In genomic region chr4:124305871-124306555, GRCm38 (mm10) we compare ENCODE assay signal across 18 mouse cellular contexts.
DNase-seq lines count a peak whose midpoint lies in the region; ATAC-seq and TF ChIP-seq lines count a peak whose summit lies in the region.
"Had no signal": no experiment of that assay in that cellular context is flagged by ENCODE, and none has a peak within 500 bp of the region (broad histone marks: within the 10 kb centered on the region; RNA-seq: fewer than 3 reads in every experiment).

No protein-coding gene starts in this region.

- no peak overlapping the region for H3K27ac ChIP-seq in forebrain, postnatal 0 days (ENCODE audit: low read depth, low read length)
- no peak overlapping the region for H3K27ac ChIP-seq in forebrain, embryonic 10.5 days
- peak overlapping the region; percentile 1; the same call in 1 of the 2 replicates for H3K27ac ChIP-seq in midbrain, embryonic 10.5 days (replicated peaks)
- H3K27ac ChIP-seq in midbrain, embryonic 16.5 days (ENCODE audit: low read length): no peak overlapping the region
- H3K27ac ChIP-seq in hindbrain, embryonic 13.5 days: peak overlapping the region; percentile 52
- H3K27ac ChIP-seq in midbrain, embryonic 13.5 days: peak overlapping the region; percentile 2; the same call in 1 of the 2 replicates
- H3K27ac ChIP-seq: embryonic facial prominence, embryonic 10.5 days; intestine, embryonic 15.5 days; kidney, embryonic 15.5 days; liver, embryonic 15.5 days had no signal

- H3K9ac ChIP-seq in forebrain, postnatal 0 days: no peak overlapping the region
- no peak overlapping the region for H3K9ac ChIP-seq in midbrain, embryonic 16.5 days (ENCODE audit: low read depth, low read length)
- no peak overlapping the region for H3K9ac ChIP-seq in hindbrain, embryonic 13.5 days
- no peak overlapping the region for H3K9ac ChIP-seq in midbrain, embryonic 13.5 days (replicated peaks)
- H3K9ac ChIP-seq: heart, embryonic 12.5 days; intestine, embryonic 15.5 days; kidney, embryonic 15.5 days; liver, embryonic 15.5 days had no signal

- H3K9me3 ChIP-seq in forebrain, postnatal 0 days (ENCODE audit: low read length): no peaks in the 10 kb centered on the region
- no peaks in the 10 kb centered on the region for H3K9me3 ChIP-seq in forebrain, embryonic 10.5 days
- H3K9me3 ChIP-seq in midbrain, embryonic 10.5 days (replicated peaks): no peaks in the 10 kb centered on the region
- H3K9me3 ChIP-seq in midbrain, embryonic 16.5 days (replicated peaks; ENCODE audit: control insufficient read depth, low read length, poor library complexity, severe bottlenecking): no peaks in the 10 kb centered on the region
- no peaks in the 10 kb centered on the region for H3K9me3 ChIP-seq in hindbrain, embryonic 13.5 days
- no peaks in the 10 kb centered on the region for H3K9me3 ChIP-seq in midbrain, embryonic 13.5 days
- H3K9me3 ChIP-seq: embryonic facial prominence, embryonic 10.5 days; heart, embryonic 12.5 days; intestine, embryonic 15.5 days; kidney, embryonic 15.5 days; liver, embryonic 15.5 days had no signal

- WGBS in forebrain, postnatal 0 days: 42% methylated on average over 10 of the region's 10 CpGs
- WGBS in forebrain, embryonic 10.5 days: 65% methylated on average over 10 of the region's 10 CpGs
- WGBS in midbrain, embryonic 10.5 days: 63% methylated on average over 10 of the region's 10 CpGs
- 47% methylated on average over 10 of the region's 10 CpGs for WGBS in midbrain, embryonic 16.5 days
- 37% methylated on average over 10 of the region's 10 CpGs for WGBS in hindbrain, embryonic 13.5 days
- 48% methylated on average over 10 of the region's 10 CpGs for WGBS in midbrain, embryonic 13.5 days

- no peaks in the 10 kb centered on the region for H3K36me3 ChIP-seq in forebrain, postnatal 0 days (ENCODE audit: insufficient read depth)
- no peaks in the 10 kb centered on the region for H3K36me3 ChIP-seq in forebrain, embryonic 10.5 days (replicated peaks)
- no peaks in the 10 kb centered on the region for H3K36me3 ChIP-seq in midbrain, embryonic 10.5 days
- no peaks in the 10 kb centered on the region for H3K36me3 ChIP-seq in midbrain, embryonic 16.5 days (ENCODE audit: control insufficient read depth, insufficient read depth, low read length)
- H3K36me3 ChIP-seq in hindbrain, embryonic 13.5 days: no peaks in the 10 kb centered on the region
- no peaks in the 10 kb centered on the region for H3K36me3 ChIP-seq in midbrain, embryonic 13.5 days
- H3K36me3 ChIP-seq: embryonic facial prominence, embryonic 10.5 days; heart, embryonic 12.5 days; intestine, embryonic 15.5 days; kidney, embryonic 15.5 days; liver, embryonic 15.5 days had no signal

- no peaks in the 10 kb centered on the region for H3K4me1 ChIP-seq in forebrain, postnatal 0 days (ENCODE audit: insufficient read depth)
- H3K4me1 ChIP-seq in forebrain, embryonic 10.5 days: peaks cover 35% of the 10 kb centered on the region
- peaks cover 53% of the 10 kb centered on the region for H3K4me1 ChIP-seq in midbrain, embryonic 10.5 days
- H3K4me1 ChIP-seq in midbrain, embryonic 16.5 days (ENCODE audit: control insufficient read depth, insufficient read depth, low read length): no peaks in the 10 kb centered on the region
- peaks cover 31% of the 10 kb centered on the region for H3K4me1 ChIP-seq in hindbrain, embryonic 13.5 days (replicated peaks)
- peaks cover 28% of the 10 kb centered on the region for H3K4me1 ChIP-seq in midbrain, embryonic 13.5 days (replicated peaks)
- H3K4me1 ChIP-seq: intestine, embryonic 15.5 days; liver, embryonic 15.5 days had no signal

- TF ChIP-seq CTCF in forebrain, postnatal 0 days (IDR thresholded peaks at IDR 0.05; ENCODE audit: low read depth): no peak

- H3K4me3 ChIP-seq in forebrain, postnatal 0 days (ENCODE audit: low read depth, low read length): no peak overlapping the region
- H3K4me3 ChIP-seq in forebrain, embryonic 10.5 days: no peak overlapping the region
- no peak overlapping the region for H3K4me3 ChIP-seq in midbrain, embryonic 10.5 days
- no peak overlapping the region for H3K4me3 ChIP-seq in midbrain, embryonic 16.5 days (ENCODE audit: low read depth, low read length)
- no peak overlapping the region for H3K4me3 ChIP-seq in hindbrain, embryonic 13.5 days
- H3K4me3 ChIP-seq in midbrain, embryonic 13.5 days (replicated peaks): no peak overlapping the region
- H3K4me3 ChIP-seq: embryonic facial prominence, embryonic 10.5 days; heart, embryonic 12.5 days; intestine, embryonic 15.5 days; kidney, embryonic 15.5 days; liver, embryonic 15.5 days had no signal

- no peak overlapping the region for H3K4me2 ChIP-seq in forebrain, postnatal 0 days (ENCODE audit: low read depth)
- no peak overlapping the region for H3K4me2 ChIP-seq in midbrain, embryonic 16.5 days (ENCODE audit: low read length)
- no peak overlapping the region for H3K4me2 ChIP-seq in hindbrain, embryonic 13.5 days
- H3K4me2 ChIP-seq in midbrain, embryonic 13.5 days (replicated peaks): no peak overlapping the region
- H3K4me2 ChIP-seq: heart, embryonic 12.5 days; intestine, embryonic 15.5 days; kidney, embryonic 15.5 days; liver, embryonic 15.5 days had no signal

- peak; percentile 22 for DNase-seq in forebrain, postnatal 0 days
- no peak for DNase-seq in forebrain, embryonic 10.5 days (ENCODE audit: extremely low spot score, low spot score)
- DNase-seq in midbrain, embryonic 10.5 days (ENCODE audit: low spot score): no peak
- DNase-seq: cerebellum, adult 11-12 months; cerebellum, postnatal 36 days; gastrocnemius, postnatal 36 days; layer of hippocampus, postnatal 36 days; lung, postnatal 10 days; thymus, postnatal 25 days had no signal

- no peaks in the 10 kb centered on the region; the same call in 1 of the 2 replicates for H3K27me3 ChIP-seq in forebrain, postnatal 0 days (ENCODE audit: insufficient read depth, low read length)
- H3K27me3 ChIP-seq in forebrain, embryonic 10.5 days (ENCODE audit: poor library complexity, severe bottlenecking): peaks cover 100% of the 10 kb centered on the region
- H3K27me3 ChIP-seq in midbrain, embryonic 10.5 days (ENCODE audit: low read depth, poor library complexity, severe bottlenecking): peaks cover 96% of the 10 kb centered on the region
- no peaks in the 10 kb centered on the region for H3K27me3 ChIP-seq in midbrain, embryonic 16.5 days (ENCODE audit: control insufficient read depth, insufficient read depth, low read depth, low read length)
- H3K27me3 ChIP-seq in hindbrain, embryonic 13.5 days: peaks cover 36% of the 10 kb centered on the region
- peaks cover 18% of the 10 kb centered on the region for H3K27me3 ChIP-seq in midbrain, embryonic 13.5 days

- peak; percentile 47; the same call in 1 of the 2 replicates for ATAC-seq in forebrain, postnatal 0 days
- no peak for ATAC-seq in midbrain, embryonic 16.5 days
- 0 out of 2 replicates have a peak, but pooled peaks have one; percentile 39 for ATAC-seq in hindbrain, embryonic 13.5 days (ENCODE audit: low FRiP score)
- 0 out of 2 replicates have a peak, but pooled peaks have one; percentile 45 for ATAC-seq in midbrain, embryonic 13.5 days
- ATAC-seq in cerebellum, adult (ENCODE audit: insufficient number of reproducible peaks, low FRiP score, low TSS enrichment): no peak
- ATAC-seq: intestine, embryonic 15.5 days had no signal

Comparison
In these comparisons a context has a peak if more than half of its experiments do, and no peak if none do; other contexts are left out.
1. ATAC-seq: peak in forebrain, postnatal 0 days (single experiment), hindbrain, embryonic 13.5 days (single experiment) and midbrain, embryonic 13.5 days (single experiment); none in midbrain, embryonic 16.5 days (single experiment) and cerebellum, adult (single experiment).
2. H3K27ac ChIP-seq: peak in midbrain, embryonic 10.5 days (single experiment), hindbrain, embryonic 13.5 days (single experiment) and midbrain, embryonic 13.5 days (single experiment); none in forebrain, postnatal 0 days (single experiment), forebrain, embryonic 10.5 days (single experiment) and midbrain, embryonic 16.5 days (single experiment).